Mouse (Mus musculus): ENCODE data around the gene Nxn. TPM values are rescaled to one million over a fixed set of nuclear protein-coding genes. Genes with fewer than 3 reads are reported as not detected.
A peak's percentile ranks its signal among the peaks of the same experiment; 100 is the strongest.

Gene Nxn
- total RNA-seq (2014; rRNA removed) (19.0 and 22.1 TPM in 2 replicates), polyA plus RNA-seq (2015; fragmentation: Nextera tagmentation; extraction: Ambion mirVana) (10.7 and 12.7 TPM in 2 replicates)

DNA sequence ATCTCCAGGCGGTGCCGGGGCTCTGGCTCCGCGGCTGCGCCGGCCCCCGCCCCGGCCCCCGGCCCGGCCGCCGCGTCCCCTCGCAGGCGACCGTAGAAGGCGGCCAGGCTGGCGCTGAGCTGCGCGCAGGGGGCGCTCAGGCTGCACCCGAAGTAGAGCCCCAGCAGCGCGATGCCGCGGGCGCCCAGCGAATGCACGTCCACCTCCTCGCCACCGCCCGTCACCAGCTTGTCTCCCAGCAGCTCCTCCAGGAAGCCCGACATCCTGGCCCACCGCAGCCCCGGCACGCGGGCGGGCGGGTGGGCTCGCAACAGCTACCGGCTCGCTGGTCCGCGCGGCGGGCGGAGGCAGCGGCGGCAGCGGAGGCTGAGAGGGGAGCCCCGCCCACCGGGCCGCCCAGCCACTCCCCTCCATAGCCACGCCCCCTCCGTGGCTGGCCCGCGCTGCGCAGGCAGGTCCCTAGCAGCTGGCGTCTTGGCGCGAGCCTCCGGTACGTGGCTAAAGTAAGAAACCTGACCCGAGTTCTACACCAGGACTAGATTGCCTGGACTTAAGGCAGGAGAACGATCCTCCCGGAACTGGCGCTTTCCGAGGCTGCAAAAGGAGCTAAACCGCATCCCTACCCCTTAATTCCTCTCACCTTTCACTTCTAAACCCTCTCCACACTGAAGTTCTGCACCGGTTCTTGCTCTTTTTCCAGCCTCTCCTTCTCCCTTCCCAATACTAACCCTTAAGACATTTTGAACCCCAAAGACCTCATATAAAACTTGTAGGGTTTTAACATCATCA lies at the start of gene Nxn:
Gene Nxn (minus strand): TSS at position 343 of the 789 bp plus-strand sequence.
- peak; percentile 82 for ATAC-seq
- Histone ChIP-seq H3K4me2 (ENCODE audit: low read depth) (peak within 1 kb of the TSS; percentile 98), H3K27ac (ENCODE audit: low read depth, low read length) (peak within 1 kb of the TSS; percentile 45), H3K36me3 (ENCODE audit: insufficient read depth) (no peaks in the 10 kb centered on the region), H3K4me1 (ENCODE audit: insufficient read depth) (peaks cover 5% of the 10 kb centered on the region), H3K27me3 (ENCODE audit: insufficient read depth, low read length) (no peaks in the 10 kb centered on the region), H3K4me3 (ENCODE audit: low read depth, low read length) (peak within 1 kb of the TSS; percentile 74), H3K9me3 (ENCODE audit: low read length) (no peaks in the 10 kb centered on the region), H3K9ac (peak within 1 kb of the TSS; percentile 68)
- TF ChIP-seq CTCF (IDR thresholded peaks at IDR 0.05; ENCODE audit: low read depth), result peak; percentile 30
- WGBS, result under 1% methylated on average over 58 of the region's 70 CpGs
- peak; percentile 76 for DNase-seq

DNA sequence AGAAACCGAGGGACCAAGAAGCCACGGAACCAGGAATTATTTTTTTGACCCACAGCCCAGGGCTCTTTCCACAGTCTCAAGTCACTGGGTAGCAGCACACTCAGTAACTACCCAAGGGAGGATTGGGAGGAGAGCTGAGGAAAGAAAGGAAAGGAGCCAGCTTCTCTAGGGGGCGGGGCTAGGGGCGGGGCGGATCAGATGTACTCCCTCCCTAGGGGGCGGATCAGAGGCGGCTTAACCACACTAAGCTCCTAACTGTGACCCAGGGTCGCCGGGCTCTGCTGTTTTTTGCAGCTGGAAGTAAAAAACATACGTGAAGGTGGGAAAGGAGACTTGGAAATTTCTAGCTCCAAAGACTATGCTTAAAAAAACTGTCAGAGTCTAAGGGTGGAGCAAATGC lies 47.3 kb upstream of the Nxn start:
- Histone ChIP-seq H3K4me1 (ENCODE audit: insufficient read depth) (peaks cover 19% of the 10 kb centered on the region), H3K4me2 (ENCODE audit: low read depth) (no peak overlapping the region), H3K4me3 (ENCODE audit: low read depth, low read length) (no peak overlapping the region), H3K9me3 (ENCODE audit: low read length) (no peaks in the 10 kb centered on the region), H3K27me3 (ENCODE audit: insufficient read depth, low read length) (no peaks in the 10 kb centered on the region), H3K27ac (ENCODE audit: low read depth, low read length) (0 out of 2 replicates have a peak overlapping the region, but pooled peaks have one; percentile 9), H3K9ac (no peak overlapping the region), H3K36me3 (ENCODE audit: insufficient read depth) (peaks cover 59% of the 10 kb centered on the region)
- WGBS, result 5% methylated on average over 10 of the region's 10 CpGs
- no peak for DNase-seq
- no peak for ATAC-seq
- no peak for TF ChIP-seq CTCF (IDR thresholded peaks at IDR 0.05; ENCODE audit: low read depth)

DNA sequence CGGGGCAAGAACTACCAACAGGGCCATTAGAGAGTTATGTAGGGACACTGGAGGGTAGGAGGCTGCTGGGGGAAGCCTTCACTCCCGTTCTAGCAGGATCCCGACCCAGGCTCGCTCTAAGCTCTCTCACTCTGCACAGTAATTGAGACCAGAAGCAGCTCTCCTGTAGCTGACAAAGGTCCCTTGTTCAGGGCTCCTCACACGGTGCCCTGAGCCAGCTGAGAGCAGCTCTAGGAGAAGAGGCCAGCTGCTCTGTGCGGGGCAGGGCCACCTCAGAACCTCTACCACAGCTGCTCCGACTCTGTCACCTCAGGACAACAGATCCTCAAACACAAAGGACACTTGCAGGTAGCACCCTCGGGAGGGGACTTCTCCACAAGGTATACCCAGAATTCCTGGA lies 46.5 kb upstream of the Nxn start:
- no peak overlapping the region for H3K4me2 ChIP-seq (ENCODE audit: low read depth)
- ATAC-seq (no peak), DNase-seq (no peak)
- no peaks in the 10 kb centered on the region for H3K9me3 ChIP-seq (ENCODE audit: low read length)
- H3K27me3 ChIP-seq (ENCODE audit: insufficient read depth, low read length), result no peaks in the 10 kb centered on the region
- no peak overlapping the region for H3K9ac ChIP-seq
- 27% methylated on average over 8 of the region's 8 CpGs for WGBS
- H3K4me3 ChIP-seq (ENCODE audit: low read depth, low read length), result no peak overlapping the region
- no peak for TF ChIP-seq CTCF (IDR thresholded peaks at IDR 0.05; ENCODE audit: low read depth)
- H3K4me1 ChIP-seq (ENCODE audit: insufficient read depth), result peaks cover 24% of the 10 kb centered on the region
- peaks cover 56% of the 10 kb centered on the region for H3K36me3 ChIP-seq (ENCODE audit: insufficient read depth)
- H3K27ac ChIP-seq (ENCODE audit: low read depth, low read length), result no peak overlapping the region

DNA sequence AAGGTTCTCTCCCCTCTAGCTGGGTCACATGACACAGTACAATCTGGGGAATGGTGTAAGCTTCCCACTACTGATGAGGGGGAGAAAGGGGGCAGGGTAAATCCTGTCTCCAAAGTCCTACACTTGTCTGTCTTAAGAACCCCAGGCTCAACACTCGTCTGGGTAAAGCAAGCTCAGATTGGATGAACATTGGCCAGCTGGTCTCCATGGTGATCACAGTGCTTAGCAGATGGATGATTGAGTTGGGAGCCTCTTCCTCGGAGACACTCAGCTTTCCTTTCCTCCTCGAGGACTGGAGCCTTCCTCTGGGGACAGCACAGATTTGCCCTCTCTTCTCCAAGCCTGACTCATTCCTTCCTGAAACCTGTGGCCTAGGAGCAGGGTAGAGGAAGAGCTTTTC lies 40.7 kb upstream of the Nxn start:
- Histone ChIP-seq H3K27ac (ENCODE audit: low read depth, low read length) (peak overlapping the region; percentile 68), H3K9me3 (ENCODE audit: low read length) (no peaks in the 10 kb centered on the region), H3K36me3 (ENCODE audit: insufficient read depth) (peaks cover 53% of the 10 kb centered on the region), H3K4me2 (ENCODE audit: low read depth) (no peak overlapping the region), H3K4me1 (ENCODE audit: insufficient read depth) (peaks cover 27% of the 10 kb centered on the region), H3K9ac (no peak overlapping the region), H3K4me3 (ENCODE audit: low read depth, low read length) (no peak overlapping the region), H3K27me3 (ENCODE audit: insufficient read depth, low read length) (no peaks in the 10 kb centered on the region)
- no peak for TF ChIP-seq CTCF (IDR thresholded peaks at IDR 0.05; ENCODE audit: low read depth)
- DNase-seq (peak; percentile 78), ATAC-seq (peak; percentile 83)
- WGBS, result 18% methylated on average over 3 of the region's 3 CpGs

DNA sequence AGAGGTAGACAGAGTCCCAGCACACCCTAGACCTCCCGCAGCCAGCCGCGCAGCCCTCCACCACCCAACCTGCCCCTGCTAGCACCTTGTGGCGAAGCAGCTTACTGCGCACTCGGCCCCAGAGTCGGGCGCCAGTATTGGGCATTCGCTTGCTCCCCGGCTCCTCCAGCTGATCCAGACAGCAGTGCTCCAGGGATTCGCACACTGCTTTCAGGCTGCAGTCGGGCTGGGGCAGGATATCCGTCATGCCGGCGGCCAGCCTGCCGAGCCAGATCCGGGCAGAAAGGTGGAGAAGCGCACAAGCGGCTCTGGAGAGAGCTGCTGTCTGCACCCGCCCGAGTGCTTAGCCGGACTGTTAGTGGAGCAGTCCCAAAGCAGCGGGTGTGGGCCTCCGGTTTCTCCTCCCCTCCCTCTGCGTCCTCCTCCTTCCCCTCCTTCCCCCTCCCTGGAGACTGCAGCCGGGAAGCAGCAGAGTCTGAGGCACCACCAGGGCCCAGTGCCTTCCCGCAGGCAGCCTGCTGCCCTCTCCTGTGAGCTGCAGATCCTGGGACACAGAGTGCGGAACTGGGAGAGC lies 38.0 kb upstream of the Nxn start:
- H3K27ac ChIP-seq (ENCODE audit: low read depth, low read length), result peak overlapping the region; percentile 17
- peak overlapping the region; percentile 22 for H3K4me3 ChIP-seq (ENCODE audit: low read depth, low read length)
- H3K4me2 ChIP-seq (ENCODE audit: low read depth), result peak overlapping the region; percentile 41
- H3K36me3 ChIP-seq (ENCODE audit: insufficient read depth), result peaks cover 48% of the 10 kb centered on the region
- peak; percentile 52 for ATAC-seq
- TF ChIP-seq CTCF (IDR thresholded peaks at IDR 0.05; ENCODE audit: low read depth), result 0 out of 2 replicates have a peak, but pooled peaks have one; percentile 17
- no peak for DNase-seq
- H3K9me3 ChIP-seq (ENCODE audit: low read length), result no peaks in the 10 kb centered on the region
- 14% methylated on average over 26 of the region's 28 CpGs for WGBS
- H3K9ac ChIP-seq, result 0 out of 2 replicates have a peak overlapping the region, but pooled peaks have one; percentile 4
- peaks cover 27% of the 10 kb centered on the region for H3K4me1 ChIP-seq (ENCODE audit: insufficient read depth)
- H3K27me3 ChIP-seq (ENCODE audit: insufficient read depth, low read length), result no peaks in the 10 kb centered on the region

DNA sequence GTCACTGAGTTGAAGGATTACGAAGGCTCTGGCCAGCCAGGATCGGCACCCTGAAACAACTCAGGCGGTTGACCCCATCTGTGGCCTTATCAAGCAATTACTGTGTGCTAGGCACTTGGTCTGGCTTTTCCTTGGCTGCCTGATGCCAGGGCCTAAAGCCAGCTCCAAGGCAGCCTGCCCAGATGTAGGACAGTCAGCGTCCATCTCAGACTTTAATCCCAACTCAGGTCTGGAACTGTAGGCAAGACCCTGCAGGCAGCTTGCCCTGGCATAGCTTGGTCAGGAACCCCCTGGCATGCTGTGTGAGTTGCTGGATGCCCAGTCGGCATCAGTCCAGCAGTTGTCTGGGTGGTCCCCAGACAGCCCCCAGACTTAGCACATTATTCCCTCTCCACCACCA lies 37.1 kb upstream of the Nxn start:
- H3K36me3 ChIP-seq (ENCODE audit: insufficient read depth), result peaks cover 39% of the 10 kb centered on the region
- no peaks in the 10 kb centered on the region for H3K9me3 ChIP-seq (ENCODE audit: low read length)
- no peak overlapping the region for H3K9ac ChIP-seq
- no peak; the same call in 1 of the 2 replicates for ATAC-seq
- peak overlapping the region; percentile 41; the same call in 1 of the 2 replicates for H3K4me2 ChIP-seq (ENCODE audit: low read depth)
- H3K27me3 ChIP-seq (ENCODE audit: insufficient read depth, low read length), result no peaks in the 10 kb centered on the region
- no peak for DNase-seq
- no peak overlapping the region for H3K4me3 ChIP-seq (ENCODE audit: low read depth, low read length)
- WGBS, result 69% methylated on average over 5 of the region's 5 CpGs
- TF ChIP-seq CTCF (IDR thresholded peaks at IDR 0.05; ENCODE audit: low read depth), result no peak
- peaks cover 26% of the 10 kb centered on the region for H3K4me1 ChIP-seq (ENCODE audit: insufficient read depth)
- no peak overlapping the region for H3K27ac ChIP-seq (ENCODE audit: low read depth, low read length)

All from forebrain, postnatal 0 days (tissue).